Mouse (Mus musculus) brain, embryonic 14.5 days (tissue): Measurements from ENCODE around the gene Fgb.

Experiments used
- CTCF ChIP-seq: fragments of 200-500 bp; IDR thresholded peaks from 2 replicates; pipeline ENCODE4 v1.5.1; 2012; ENCODE audit warnings: inconsistent platforms, mild to moderate bottlenecking, moderate library complexity, borderline replicate concordance; ENCODE audit not compliant: insufficient read depth, insufficient read length; ENCODE audit errors: extremely low read depth
- POLR2A ChIP-seq: fragments of 200-500 bp; IDR thresholded peaks from 2 replicates; pipeline ENCODE4 v1.6.1; 2012; ENCODE audit warnings: mild to moderate bottlenecking, inconsistent platforms, borderline replicate concordance; ENCODE audit not compliant: poor library complexity, insufficient read depth, insufficient read length, severe bottlenecking; ENCODE audit errors: extremely low read depth

DNA sequence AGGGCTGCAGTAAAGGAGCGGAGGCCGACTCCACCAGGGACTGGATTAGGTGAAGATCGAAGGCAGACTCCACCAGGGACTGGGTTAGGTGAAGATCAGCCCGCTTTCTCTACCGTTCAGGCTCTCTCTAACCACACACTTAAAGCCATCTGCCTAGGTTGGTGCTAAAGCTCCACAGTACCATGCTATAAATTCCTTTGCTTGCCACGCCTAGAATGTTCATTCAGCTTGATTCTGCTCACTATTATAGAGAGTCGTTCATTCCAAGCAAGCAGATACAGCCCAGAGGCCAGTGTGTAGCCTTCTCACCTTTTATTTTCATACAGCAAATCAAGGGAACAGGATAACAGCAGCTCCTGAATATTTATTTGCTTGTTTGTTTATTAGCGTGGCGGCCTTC, 49.7 kb downstream of the Fgb start:
- TF ChIP-seq POLR2A = no peak
- no peak for TF ChIP-seq CTCF
